Mouse (Mus musculus): Measurements from ENCODE around the gene Mal.

DNA sequence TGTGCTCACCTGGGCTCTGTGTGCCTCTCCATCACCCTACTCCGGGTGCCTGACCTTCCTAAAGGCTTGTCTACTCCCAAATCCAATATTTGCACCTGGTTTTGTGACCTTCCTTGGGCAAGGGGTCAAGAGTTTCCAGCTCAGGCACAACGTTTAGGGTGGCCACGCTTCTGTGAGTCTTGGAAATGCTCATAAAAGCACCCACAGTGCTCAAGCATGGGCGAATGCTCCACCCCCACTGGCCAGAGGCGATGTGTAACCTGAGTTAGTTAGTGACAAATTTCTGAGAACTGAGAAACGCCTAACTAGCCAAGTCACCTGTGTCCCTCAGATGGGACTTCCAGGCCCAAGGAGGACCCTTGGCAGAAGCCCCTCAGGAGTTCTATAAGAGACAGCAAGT is 20.9 kb downstream of the Mal start:
- TF ChIP-seq CTCF (IDR thresholded peaks at IDR 0.05; ENCODE audit: extremely low read depth, insufficient read depth, insufficient read length, insufficient replicate concordance) (no peak), POLR2A (IDR thresholded peaks at IDR 0.05; ENCODE audit: low read depth, low read length) (no peak)
